Mouse (Mus musculus): ENCODE measurements around the gene Cep70. TPM values are rescaled to one million over a fixed set of nuclear protein-coding genes. Genes with fewer than 3 reads are reported as not detected.

Gene Cep70
- total and polyA plus RNA-seq, 2 experiments from 2014 or later = 38.7 to 49.9 TPM

DNA sequence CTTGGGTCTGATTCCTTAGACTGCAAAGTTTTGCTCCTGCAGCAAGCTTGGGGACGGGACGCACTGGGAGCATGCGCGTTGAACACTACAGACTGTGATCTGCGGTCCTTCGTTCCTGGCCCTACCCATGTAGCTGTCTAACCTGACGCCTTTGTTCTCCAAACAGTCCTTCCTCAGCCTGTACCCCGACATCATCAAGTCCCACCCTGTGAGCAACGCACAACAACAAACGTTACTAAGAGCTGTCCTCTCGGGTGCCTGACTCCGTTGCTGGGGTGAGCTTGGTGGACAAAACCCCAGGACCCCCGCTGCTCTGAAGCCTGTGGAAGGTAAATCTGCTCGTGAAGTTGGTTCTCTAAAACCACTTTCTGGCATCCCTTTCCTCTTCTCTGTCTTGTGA lies 6.0 kb upstream of the Cep70 start, which contains the start of gene Faiml:
TSS of gene Faiml (minus strand) at position 101 of the 400 bp plus-strand sequence.
- WGBS = 89% methylated on average over 14 of the region's 14 CpGs
- no peak for TF ChIP-seq CTCF (IDR thresholded peaks at IDR 0.05; ENCODE audit: low read depth)

DNA sequence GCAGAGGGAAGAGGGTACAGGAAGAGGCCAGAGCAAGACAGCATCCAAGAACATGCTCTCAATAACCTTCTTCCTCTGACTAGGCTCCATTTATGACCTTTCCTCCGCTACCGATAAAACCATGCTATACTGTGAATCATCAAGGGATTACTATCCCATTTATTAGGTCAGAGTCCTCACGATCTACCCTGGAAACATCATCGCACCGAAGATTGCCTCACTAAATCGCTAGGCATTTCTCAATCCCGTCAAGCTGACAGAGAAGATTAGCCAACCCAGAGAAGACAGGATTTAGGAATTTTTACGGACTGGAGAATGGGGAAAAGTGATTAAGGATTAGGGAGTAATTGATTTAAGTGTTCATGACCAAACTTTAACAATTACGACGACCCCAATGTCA lies 4.9 kb upstream of the Cep70 start:
- DNase-seq = no peak
- Histone ChIP-seq H3K4me1 (ENCODE audit: insufficient read depth) (no peaks in the 10 kb centered on the region), H3K4me3 (ENCODE audit: low read depth, low read length) (no peak overlapping the region), H3K4me2 (ENCODE audit: low read depth) (no peak overlapping the region), H3K27ac (ENCODE audit: low read depth, low read length) (no peak overlapping the region), H3K9me3 (ENCODE audit: low read length) (no peaks in the 10 kb centered on the region), H3K27me3 (ENCODE audit: insufficient read depth, low read length) (no peaks in the 10 kb centered on the region), H3K36me3 (ENCODE audit: insufficient read depth) (no peaks in the 10 kb centered on the region), H3K9ac (no peak overlapping the region)
- no peak for ATAC-seq
- 79% methylated on average over 10 of the region's 10 CpGs for WGBS
- TF ChIP-seq CTCF (IDR thresholded peaks at IDR 0.05; ENCODE audit: low read depth) = no peak

More for the DNA sequence above, 6.0 kb upstream of the Cep70 start, which contains the start of gene Faiml:
- DNase-seq (no peak), ATAC-seq (no peak)
- Histone ChIP-seq H3K9ac (no peak within 1 kb of the TSS), H3K9me3 (ENCODE audit: low read length) (no peaks in the 10 kb centered on the region), H3K27ac (ENCODE audit: low read depth, low read length) (no peak within 1 kb of the TSS), H3K36me3 (ENCODE audit: insufficient read depth) (no peaks in the 10 kb centered on the region), H3K4me2 (ENCODE audit: low read depth) (no peak within 1 kb of the TSS), H3K4me1 (ENCODE audit: insufficient read depth) (no peaks in the 10 kb centered on the region), H3K27me3 (ENCODE audit: insufficient read depth, low read length) (no peaks in the 10 kb centered on the region), H3K4me3 (ENCODE audit: low read depth, low read length) (no peak within 1 kb of the TSS)

DNA sequence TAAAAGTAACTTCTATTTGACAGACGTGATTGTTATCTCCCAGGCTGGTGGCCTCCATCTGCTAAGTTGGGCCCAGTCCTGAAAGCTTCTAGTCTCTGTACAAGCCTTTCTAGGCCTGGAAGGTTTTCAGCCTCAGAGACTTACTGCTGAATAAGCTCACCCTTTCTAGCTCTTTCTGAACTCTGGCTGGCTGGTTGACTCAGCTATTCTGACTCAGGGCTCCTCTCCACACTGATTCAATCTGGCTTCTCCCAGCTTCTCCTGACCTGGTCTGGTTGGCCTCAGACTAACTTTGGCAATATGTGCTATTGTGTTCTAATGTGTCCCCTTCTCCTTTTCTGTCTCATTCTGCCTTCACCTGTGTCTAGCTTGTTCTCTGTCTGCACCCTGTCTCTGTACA lies 3.9 kb upstream of the Cep70 start:
- DNase-seq = no peak
- Histone ChIP-seq H3K4me3 (ENCODE audit: low read depth, low read length) (no peak overlapping the region), H3K27ac (ENCODE audit: low read depth, low read length) (no peak overlapping the region), H3K36me3 (ENCODE audit: insufficient read depth) (no peaks in the 10 kb centered on the region), H3K27me3 (ENCODE audit: insufficient read depth, low read length) (no peaks in the 10 kb centered on the region), H3K9ac (no peak overlapping the region), H3K9me3 (ENCODE audit: low read length) (no peaks in the 10 kb centered on the region), H3K4me1 (ENCODE audit: insufficient read depth) (no peaks in the 10 kb centered on the region), H3K4me2 (ENCODE audit: low read depth) (no peak overlapping the region)
- ATAC-seq = no peak
- WGBS = 74% methylated on average over 1 of the region's 1 CpGs
- TF ChIP-seq CTCF (IDR thresholded peaks at IDR 0.05; ENCODE audit: low read depth) = no peak

DNA sequence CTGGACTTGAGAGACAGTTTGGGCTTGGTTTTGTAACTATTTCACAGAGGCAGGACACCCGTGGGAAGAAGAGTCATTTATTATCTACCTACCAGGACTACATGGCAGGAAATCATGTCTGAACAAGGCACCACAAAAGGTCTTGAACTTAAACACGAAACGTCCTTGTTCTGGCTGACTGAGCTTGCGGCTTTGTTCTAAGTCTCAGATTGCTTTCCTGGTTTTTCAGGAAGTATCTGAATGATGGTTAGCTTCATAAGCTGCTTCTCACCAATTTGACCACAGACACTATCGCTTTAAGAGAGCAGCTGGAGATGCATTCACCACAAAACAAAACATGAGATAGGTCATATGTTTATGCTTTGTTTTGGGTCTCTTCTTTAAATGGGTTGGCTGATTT lies 2.6 kb upstream of the Cep70 start:
- Histone ChIP-seq H3K36me3 (ENCODE audit: insufficient read depth) (no peaks in the 10 kb centered on the region), H3K9me3 (ENCODE audit: low read length) (no peaks in the 10 kb centered on the region), H3K4me3 (ENCODE audit: low read depth, low read length) (no peak overlapping the region), H3K27me3 (ENCODE audit: insufficient read depth, low read length) (no peaks in the 10 kb centered on the region), H3K4me2 (ENCODE audit: low read depth) (no peak overlapping the region), H3K9ac (no peak overlapping the region), H3K27ac (ENCODE audit: low read depth, low read length) (no peak overlapping the region), H3K4me1 (ENCODE audit: insufficient read depth) (no peaks in the 10 kb centered on the region)
- DNase-seq (no peak), ATAC-seq (no peak)
- no peak for TF ChIP-seq CTCF (IDR thresholded peaks at IDR 0.05; ENCODE audit: low read depth)
- WGBS = 80% methylated on average over 5 of the region's 5 CpGs

DNA sequence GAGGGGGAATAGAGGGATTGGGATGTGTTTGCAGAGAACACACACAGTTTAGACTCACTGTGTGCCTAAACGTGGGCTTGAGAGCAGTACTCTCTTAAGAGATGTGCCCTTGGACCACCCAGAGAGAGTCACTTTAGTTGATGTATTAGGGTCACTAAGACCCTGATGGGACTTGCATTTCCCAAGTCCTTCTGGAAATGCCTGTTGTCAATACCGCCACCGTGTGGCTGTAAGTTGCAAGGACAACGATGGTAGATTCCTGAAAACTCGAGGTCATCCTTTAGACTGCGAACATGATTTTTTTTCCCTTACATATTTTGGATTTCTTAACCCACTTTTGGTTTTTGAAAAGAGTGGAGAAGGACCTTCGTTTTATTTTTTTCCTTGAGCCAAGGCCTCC lies 1.1 kb upstream of the Cep70 start:
- Histone ChIP-seq H3K36me3 (ENCODE audit: insufficient read depth) (peaks cover 3% of the 10 kb centered on the region; the same call in 1 of the 2 replicates), H3K27ac (ENCODE audit: low read depth, low read length) (no peak overlapping the region), H3K9ac (no peak overlapping the region), H3K4me1 (ENCODE audit: insufficient read depth) (no peaks in the 10 kb centered on the region), H3K4me3 (ENCODE audit: low read depth, low read length) (no peak overlapping the region), H3K4me2 (ENCODE audit: low read depth) (no peak overlapping the region; the same call in 1 of the 2 replicates), H3K9me3 (ENCODE audit: low read length) (no peaks in the 10 kb centered on the region), H3K27me3 (ENCODE audit: insufficient read depth, low read length) (no peaks in the 10 kb centered on the region)
- ATAC-seq = no peak
- DNase-seq = peak; percentile 89
- peak; percentile 95 for TF ChIP-seq CTCF (IDR thresholded peaks at IDR 0.05; ENCODE audit: low read depth)
- WGBS = 3% methylated on average over 7 of the region's 7 CpGs

DNA sequence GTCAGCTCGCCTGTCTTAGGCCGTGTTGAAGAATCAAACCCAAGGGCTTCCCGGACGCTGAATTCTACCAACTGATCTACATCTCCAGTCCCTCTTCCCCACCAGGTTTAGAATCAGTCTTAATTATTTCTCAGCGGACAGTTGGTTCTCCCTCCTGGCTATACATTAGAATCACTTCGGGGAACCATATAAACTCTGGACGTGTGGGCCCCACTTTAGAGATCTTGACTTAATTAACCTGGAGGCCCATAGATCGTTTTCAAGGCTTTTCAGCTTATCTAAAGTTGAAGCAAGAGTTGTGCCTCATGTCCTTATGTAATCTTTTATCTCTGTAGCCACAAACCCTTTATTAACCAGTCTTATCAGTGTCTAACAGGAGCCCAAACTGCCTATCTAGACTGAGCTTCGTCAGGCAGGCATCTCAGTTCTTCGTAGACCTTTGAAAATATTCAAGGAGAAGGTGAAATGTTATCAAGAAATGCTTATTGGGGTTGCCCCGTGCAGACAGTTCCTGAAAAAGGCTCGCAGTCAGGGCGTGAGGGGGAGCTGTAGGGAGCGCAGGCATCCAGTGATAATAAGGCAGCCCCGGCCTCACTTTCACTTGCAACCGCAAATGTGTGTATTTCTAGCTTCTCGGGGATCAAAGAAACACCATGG lies 506 bp upstream of the Cep70 start:
- ATAC-seq = peak; percentile 68
- WGBS = 9% methylated on average over 17 of the region's 17 CpGs

DNA sequence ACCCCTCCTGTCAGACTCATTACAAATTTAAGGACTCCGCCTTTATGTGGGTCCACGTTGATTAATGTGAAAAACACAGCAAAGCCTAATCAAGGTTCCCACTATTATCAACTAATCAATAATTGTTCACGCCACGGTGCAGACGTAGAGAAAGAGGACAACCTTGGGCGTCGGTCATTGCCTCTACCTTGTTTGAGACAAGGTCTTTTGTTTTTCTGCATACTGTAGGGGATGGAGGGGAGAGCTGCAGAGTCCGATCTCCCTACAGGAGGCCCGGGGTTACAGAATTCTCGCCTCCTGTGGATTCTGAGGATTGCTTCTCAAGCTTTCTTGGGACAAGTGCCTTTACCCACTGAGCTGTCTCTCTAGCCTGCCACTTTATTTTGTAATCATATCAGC lies 727 bp downstream of the Cep70 start:
- H3K27ac ChIP-seq (ENCODE audit: low read depth, low read length) = peak overlapping the region; percentile 82
- peak overlapping the region; percentile 94 for H3K4me3 ChIP-seq (ENCODE audit: low read depth, low read length)
- H3K27me3 ChIP-seq (ENCODE audit: insufficient read depth, low read length) = no peaks in the 10 kb centered on the region
- WGBS = 0% methylated on average over 10 of the region's 10 CpGs
- peaks cover 8% of the 10 kb centered on the region; the same call in 1 of the 2 replicates for H3K36me3 ChIP-seq (ENCODE audit: insufficient read depth)
- 0 out of 2 replicates have a peak, but pooled peaks have one; percentile 3 for TF ChIP-seq CTCF (IDR thresholded peaks at IDR 0.05; ENCODE audit: low read depth)
- peak overlapping the region; percentile 82 for H3K9ac ChIP-seq
- H3K9me3 ChIP-seq (ENCODE audit: low read length) = no peaks in the 10 kb centered on the region
- peak overlapping the region; percentile 56 for H3K4me2 ChIP-seq (ENCODE audit: low read depth)
- ATAC-seq (no peak), DNase-seq (no peak)
- no peaks in the 10 kb centered on the region for H3K4me1 ChIP-seq (ENCODE audit: insufficient read depth)

More for the DNA sequence above, 506 bp upstream of the Cep70 start:
- DNase-seq = no peak
- H3K4me1 ChIP-seq (ENCODE audit: insufficient read depth) = no peaks in the 10 kb centered on the region
- 0 out of 2 replicates have a peak, but pooled peaks have one; percentile 30 for TF ChIP-seq CTCF (IDR thresholded peaks at IDR 0.05; ENCODE audit: low read depth)
- H3K36me3 ChIP-seq (ENCODE audit: insufficient read depth) = peaks cover 8% of the 10 kb centered on the region; the same call in 1 of the 2 replicates
- no peaks in the 10 kb centered on the region for H3K27me3 ChIP-seq (ENCODE audit: insufficient read depth, low read length)
- H3K4me3 ChIP-seq (ENCODE audit: low read depth, low read length) = peak overlapping the region; percentile 94
- H3K27ac ChIP-seq (ENCODE audit: low read depth, low read length) = peak overlapping the region; percentile 82; the same call in 1 of the 2 replicates
- peak overlapping the region; percentile 56 for H3K4me2 ChIP-seq (ENCODE audit: low read depth)
- H3K9ac ChIP-seq = peak overlapping the region; percentile 82
- H3K9me3 ChIP-seq (ENCODE audit: low read length) = no peaks in the 10 kb centered on the region
